Mouse (Mus musculus): Measurements from ENCODE around the gene Malrd1. TPM values are rescaled to one million over a fixed set of nuclear protein-coding genes. Genes with fewer than 3 reads are reported as not detected.

Gene Malrd1
- not detected in 2 replicates for polyA plus RNA-seq (2012)

DNA sequence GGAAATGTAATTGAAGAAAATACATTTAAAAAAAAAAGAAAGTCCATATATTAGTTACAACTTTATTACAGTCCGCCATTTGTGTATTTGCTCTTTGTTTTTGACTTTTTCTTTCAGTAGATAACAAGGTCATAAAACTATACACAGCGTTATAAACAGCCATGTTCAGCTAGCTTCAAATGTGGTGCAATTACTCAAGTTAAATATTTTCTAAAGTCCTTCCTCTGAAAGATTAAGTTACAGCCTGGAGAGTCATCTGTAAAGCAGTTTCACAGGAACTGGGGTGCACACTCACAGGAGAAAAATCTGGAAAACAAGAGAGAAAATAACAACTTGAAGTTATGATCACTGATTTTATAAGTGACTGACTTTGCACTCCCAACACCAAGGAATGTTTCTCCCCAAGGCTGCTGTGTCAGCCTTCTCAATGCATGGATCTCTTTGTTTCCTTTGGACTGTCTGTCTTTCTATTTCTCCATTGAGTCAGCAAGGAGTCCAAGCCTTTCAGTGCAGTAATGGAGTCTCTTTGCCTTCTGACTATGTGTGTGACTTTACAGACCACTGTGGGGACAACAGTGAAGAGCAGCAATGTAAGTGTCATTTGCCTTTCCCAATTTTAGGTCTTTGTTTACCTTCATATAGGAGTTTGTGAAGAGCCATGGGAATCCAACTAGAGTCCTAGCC lies at the start of gene Malrd1:
Malrd1 (plus strand) TSS at position 239 of the 684 bp plus-strand sequence.

